Mouse (Mus musculus): ENCODE results near the gene Ankfn1. TPM values are rescaled to one million over a fixed set of nuclear protein-coding genes. Genes with fewer than 3 reads are reported as not detected.

The Ankfn1 gene
- polyA plus RNA-seq, 1 experiment from 2014 or later: 2.8 TPM

- Histone ChIP-seq H3K27ac (no peak overlapping the region), H3K9ac (no peak overlapping the region), H3K36me3 (no peaks in the 10 kb centered on the region), H3K4me3 (no peak overlapping the region), H3K27me3 (0 out of 2 replicates have a peak, but pooled peaks cover 2% of the 10 kb centered on the region), H3K4me2 (no peak overlapping the region), H3K9me3 (no peaks in the 10 kb centered on the region), H3K4me1 (replicated peaks) (no peaks in the 10 kb centered on the region)
- ATAC-seq (ENCODE audit: low FRiP score): no peak
- 87% methylated on average over 3 of the region's 3 CpGs for WGBS
Measured at GRCm38 (mm10) chr11:89550921-89551320, 226.5 kb downstream of the Ankfn1 start.

DNA sequence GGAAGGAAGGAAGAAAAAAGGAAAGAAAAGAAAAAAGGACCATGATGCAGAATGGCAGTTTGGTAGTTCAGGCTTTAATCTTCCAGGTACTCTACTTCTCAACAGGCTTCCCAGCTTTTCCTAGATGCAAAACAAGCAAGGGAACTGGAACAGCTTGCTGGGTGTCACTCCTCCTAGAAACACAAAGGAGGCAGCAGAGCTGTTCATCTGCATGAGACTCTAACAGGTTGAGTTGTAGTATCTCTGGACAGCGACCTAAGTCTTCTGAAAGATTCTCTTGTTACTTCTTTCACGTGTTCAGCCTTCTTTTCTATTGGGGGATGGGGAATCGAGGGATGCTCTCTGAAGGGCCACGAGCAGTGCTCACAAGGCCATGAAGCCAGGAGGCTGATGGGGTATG is 228.7 kb downstream of the Ankfn1 start:
- Histone ChIP-seq H3K9me3 (no peaks in the 10 kb centered on the region), H3K4me1 (replicated peaks) (peaks cover 14% of the 10 kb centered on the region), H3K4me3 (no peak overlapping the region), H3K27ac (no peak overlapping the region), H3K9ac (no peak overlapping the region), H3K36me3 (no peaks in the 10 kb centered on the region), H3K4me2 (no peak overlapping the region), H3K27me3 (0 out of 2 replicates have a peak, but pooled peaks cover 5% of the 10 kb centered on the region)
- 47% methylated on average over 4 of the region's 4 CpGs for WGBS
- no peak for ATAC-seq (ENCODE audit: low FRiP score)

DNA sequence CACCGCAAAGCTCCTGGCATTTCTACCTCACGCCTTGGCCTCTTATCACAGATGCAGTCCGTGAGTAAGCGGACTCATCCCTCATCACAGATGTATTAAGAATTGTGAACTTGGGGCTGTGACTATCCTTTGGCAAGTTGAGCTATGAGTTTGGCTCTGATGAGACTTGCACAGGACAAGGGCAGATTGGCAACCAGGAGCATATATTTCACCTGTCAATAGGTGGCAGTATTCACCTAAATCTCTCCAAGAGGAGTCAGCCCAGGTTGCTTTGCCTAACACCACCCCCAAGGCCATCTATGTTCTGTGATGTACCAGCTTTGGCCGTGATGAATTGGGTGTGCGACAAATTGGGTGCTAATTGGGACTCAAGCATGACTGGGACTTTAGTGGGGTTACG is 231.3 kb downstream of the Ankfn1 start:
- Histone ChIP-seq H3K4me3 (no peak overlapping the region), H3K9me3 (peaks cover 8% of the 10 kb centered on the region; the same call in 1 of the 2 replicates), H3K27me3 (0 out of 2 replicates have a peak, but pooled peaks cover 5% of the 10 kb centered on the region), H3K27ac (no peak overlapping the region), H3K9ac (no peak overlapping the region), H3K4me2 (no peak overlapping the region), H3K36me3 (no peaks in the 10 kb centered on the region), H3K4me1 (replicated peaks) (peaks cover 14% of the 10 kb centered on the region)
- 45% methylated on average over 7 of the region's 7 CpGs for WGBS
- no peak for ATAC-seq (ENCODE audit: low FRiP score)

- H3K4me1 ChIP-seq (replicated peaks): peaks cover 14% of the 10 kb centered on the region
- no peak for ATAC-seq (ENCODE audit: low FRiP score)
- 3% methylated on average over 29 of the region's 29 CpGs for WGBS
Measured at GRCm38 (mm10) chr11:89544856-89545817, 232.3 kb downstream of the Ankfn1 start.

GRCm38 (mm10) chr11:89538376-89538775 is 239.1 kb downstream of the Ankfn1 start:
- 68% methylated on average over 8 of the region's 8 CpGs for WGBS
- H3K27ac ChIP-seq: no peak overlapping the region
- no peak overlapping the region for H3K4me2 ChIP-seq
- H3K9me3 ChIP-seq: peaks cover 7% of the 10 kb centered on the region; the same call in 1 of the 2 replicates
- no peak for ATAC-seq (ENCODE audit: low FRiP score)
- no peaks in the 10 kb centered on the region for H3K36me3 ChIP-seq
- peaks cover 2% of the 10 kb centered on the region for H3K4me1 ChIP-seq (replicated peaks)
- no peak overlapping the region for H3K9ac ChIP-seq
- H3K27me3 ChIP-seq: no peaks in the 10 kb centered on the region
- H3K4me3 ChIP-seq: no peak overlapping the region

More at GRCm38 (mm10) chr11:89544856-89545817, 232.3 kb downstream of the Ankfn1 start:
- Histone ChIP-seq H3K9ac (peak overlapping the region; percentile 55), H3K27ac (no peak overlapping the region), H3K4me2 (peak overlapping the region; percentile 51), H3K9me3 (peaks cover 8% of the 10 kb centered on the region; the same call in 1 of the 2 replicates), H3K27me3 (0 out of 2 replicates have a peak, but pooled peaks cover 5% of the 10 kb centered on the region), H3K4me3 (peak overlapping the region; percentile 18), H3K36me3 (no peaks in the 10 kb centered on the region)

DNA sequence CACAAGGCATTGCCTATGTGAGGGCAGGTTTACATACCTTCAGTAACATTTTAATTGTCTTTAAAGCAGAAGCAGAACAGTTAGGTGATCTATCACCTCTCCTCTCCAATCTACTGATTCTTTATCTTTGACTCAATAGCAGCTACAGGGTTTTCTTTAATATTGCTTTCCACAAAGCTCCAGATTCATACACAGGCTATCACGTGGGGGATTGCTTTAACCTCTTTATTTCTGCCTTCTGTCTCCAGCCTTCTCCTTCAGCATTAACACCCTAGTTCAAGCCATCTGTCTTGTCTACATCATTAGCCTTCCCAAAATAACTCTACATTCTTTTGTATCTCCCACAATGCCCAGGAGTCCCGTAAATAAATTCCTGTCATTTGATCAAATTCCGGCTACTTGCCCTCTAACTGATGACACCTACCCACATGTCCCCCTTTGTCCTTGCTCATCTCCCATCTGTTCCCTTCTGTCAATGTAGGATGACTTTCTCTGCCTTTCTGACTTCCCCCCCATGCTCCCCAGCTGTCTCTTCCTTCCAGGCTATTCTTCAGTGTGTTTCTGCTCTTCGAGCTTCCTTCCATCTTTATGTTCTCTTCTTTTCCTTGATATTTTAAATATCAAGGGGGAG is 249.5 kb downstream of the Ankfn1 start:
- Histone ChIP-seq H3K27me3 (no peaks in the 10 kb centered on the region), H3K4me1 (replicated peaks) (peaks cover 6% of the 10 kb centered on the region), H3K4me2 (no peak overlapping the region), H3K4me3 (no peak overlapping the region), H3K27ac (no peak overlapping the region), H3K9ac (no peak overlapping the region), H3K36me3 (no peaks in the 10 kb centered on the region), H3K9me3 (no peaks in the 10 kb centered on the region)
- ATAC-seq (ENCODE audit: low FRiP score): no peak
- WGBS: 55% methylated on average over 4 of the region's 4 CpGs

- no peak overlapping the region for H3K4me3 ChIP-seq
- H3K4me1 ChIP-seq (replicated peaks): peaks cover 9% of the 10 kb centered on the region
- no peak overlapping the region for H3K27ac ChIP-seq
- H3K27me3 ChIP-seq: 0 out of 2 replicates have a peak, but pooled peaks cover 4% of the 10 kb centered on the region
- no peaks in the 10 kb centered on the region for H3K36me3 ChIP-seq
- H3K4me2 ChIP-seq: 0 out of 2 replicates have a peak overlapping the region, but pooled peaks have one; percentile 21
- no peak overlapping the region for H3K9ac ChIP-seq
- ATAC-seq (ENCODE audit: low FRiP score): no peak
- 55% methylated on average over 9 of the region's 9 CpGs for WGBS
- no peaks in the 10 kb centered on the region for H3K9me3 ChIP-seq
Measured at GRCm38 (mm10) chr11:89515501-89515901, 262.0 kb downstream of the Ankfn1 start.

GRCm38 (mm10) chr11:89508675-89509324 is 268.7 kb downstream of the Ankfn1 start:
- H3K9me3 ChIP-seq: no peaks in the 10 kb centered on the region
- H3K4me1 ChIP-seq (replicated peaks): peaks cover 25% of the 10 kb centered on the region
- no peak overlapping the region for H3K4me3 ChIP-seq
- no peaks in the 10 kb centered on the region for H3K36me3 ChIP-seq
- 10% methylated on average over 11 of the region's 11 CpGs for WGBS
- H3K9ac ChIP-seq: no peak overlapping the region
- no peak overlapping the region; the same call in 1 of the 2 replicates for H3K4me2 ChIP-seq
- ATAC-seq (ENCODE audit: low FRiP score): no peak
- 0 out of 2 replicates have a peak, but pooled peaks cover 4% of the 10 kb centered on the region for H3K27me3 ChIP-seq
- H3K27ac ChIP-seq: no peak overlapping the region

GRCm38 (mm10) chr11:89506595-89507245 is 270.7 kb downstream of the Ankfn1 start:
- WGBS: 41% methylated on average over 11 of the region's 11 CpGs
- no peak overlapping the region for H3K4me3 ChIP-seq
- H3K36me3 ChIP-seq: no peaks in the 10 kb centered on the region
- ATAC-seq (ENCODE audit: low FRiP score): peak; percentile 69; the same call in 1 of the 2 replicates
- 0 out of 2 replicates have a peak, but pooled peaks cover 6% of the 10 kb centered on the region for H3K27me3 ChIP-seq
- H3K4me1 ChIP-seq (replicated peaks): peaks cover 25% of the 10 kb centered on the region
- peak overlapping the region; percentile 49; the same call in 1 of the 2 replicates for H3K27ac ChIP-seq
- H3K4me2 ChIP-seq: no peak overlapping the region
- no peaks in the 10 kb centered on the region for H3K9me3 ChIP-seq
- no peak overlapping the region for H3K9ac ChIP-seq

GRCm38 (mm10) chr11:89505046-89505445 is 272.4 kb downstream of the Ankfn1 start:
- H3K4me1 ChIP-seq (replicated peaks): peaks cover 25% of the 10 kb centered on the region
- ATAC-seq (ENCODE audit: low FRiP score): no peak
- 0 out of 2 replicates have a peak, but pooled peaks cover 2% of the 10 kb centered on the region for H3K27me3 ChIP-seq
- no peak overlapping the region for H3K4me2 ChIP-seq
- no peak overlapping the region for H3K27ac ChIP-seq
- no peaks in the 10 kb centered on the region for H3K36me3 ChIP-seq
- H3K4me3 ChIP-seq: no peak overlapping the region
- 84% methylated on average over 7 of the region's 7 CpGs for WGBS
- H3K9me3 ChIP-seq: no peaks in the 10 kb centered on the region
- no peak overlapping the region for H3K9ac ChIP-seq

DNA sequence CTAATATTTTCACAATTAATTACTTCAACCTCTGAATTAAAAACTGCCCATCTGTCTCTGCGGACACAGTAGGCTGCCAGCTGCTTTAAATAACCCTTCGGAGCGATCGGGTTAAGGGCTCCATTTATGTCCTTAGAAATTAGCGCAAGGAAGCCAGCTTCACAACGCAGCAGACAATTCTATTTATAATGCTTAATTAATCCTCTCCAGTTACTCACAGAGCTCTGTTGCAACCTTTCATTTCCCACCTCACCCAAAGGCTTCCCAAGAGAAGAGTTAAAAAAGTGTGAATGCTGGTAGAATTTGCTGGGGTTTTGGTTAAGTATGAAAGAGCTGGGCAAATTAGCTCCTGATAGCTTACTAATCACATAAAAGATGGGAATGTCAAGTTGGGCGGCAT is 275.7 kb downstream of the Ankfn1 start:
- no peak overlapping the region for H3K4me2 ChIP-seq
- no peaks in the 10 kb centered on the region for H3K9me3 ChIP-seq
- H3K9ac ChIP-seq: no peak overlapping the region
- no peak overlapping the region for H3K27ac ChIP-seq
- H3K36me3 ChIP-seq: no peaks in the 10 kb centered on the region
- WGBS: 45% methylated on average over 7 of the region's 7 CpGs
- H3K27me3 ChIP-seq: 0 out of 2 replicates have a peak, but pooled peaks cover 2% of the 10 kb centered on the region
- no peak for ATAC-seq (ENCODE audit: low FRiP score)
- H3K4me3 ChIP-seq: no peak overlapping the region
- peaks cover 8% of the 10 kb centered on the region for H3K4me1 ChIP-seq (replicated peaks)

All from hindbrain, embryonic 13.5 days (tissue).